Mouse (Mus musculus): ENCODE data around the gene Slc10a1. TPM values are rescaled to one million over a fixed set of nuclear protein-coding genes. Genes with fewer than 3 reads are reported as not detected.
"Not testable (repeated sequence)": the region's sequence is repeated elsewhere in the genome, so short reads cannot be mapped to it uniquely, and the experiment has no call there.

Gene Slc10a1
- polyA plus RNA-seq, 1 experiment from 2014 or later, result 0.53 TPM

DNA sequence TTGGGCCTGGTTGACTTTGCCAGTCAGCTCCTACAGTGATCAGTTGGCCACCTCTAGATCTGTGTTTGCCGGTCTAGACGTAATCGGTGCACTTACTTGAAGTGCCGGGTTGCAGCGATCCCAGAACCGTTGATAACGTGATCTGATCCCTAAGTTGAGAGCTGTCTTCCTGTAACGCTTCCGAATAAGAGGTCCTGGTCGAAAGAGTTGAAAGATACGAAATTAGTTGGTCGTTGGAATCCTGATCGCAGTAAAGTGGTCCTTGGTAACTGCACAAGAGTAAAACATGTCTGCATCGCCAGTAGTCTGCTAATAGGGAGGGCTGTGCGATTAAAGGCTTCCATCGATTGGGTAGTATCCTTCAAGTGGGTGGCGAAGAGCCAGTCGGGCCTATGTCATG lies 20.3 kb downstream of the Slc10a1 start:
- Histone ChIP-seq H3K4me2 (no peak overlapping the region), H3K9me3 (ENCODE audit: low read depth, low read length) (no peaks in the 10 kb centered on the region), H3K4me3 (ENCODE audit: low read depth, low read length) (no peak overlapping the region), H3K27me3 (ENCODE audit: insufficient read depth, low read length) (no peaks in the 10 kb centered on the region), H3K36me3 (ENCODE audit: insufficient read depth) (peaks cover 58% of the 10 kb centered on the region), H3K9ac (no peak overlapping the region), H3K4me1 (ENCODE audit: insufficient read depth) (no peaks in the 10 kb centered on the region), H3K27ac (ENCODE audit: low read depth) (no peak overlapping the region)
- ATAC-seq (ENCODE audit: insufficient read depth), result no peak
- WGBS, result 92% methylated on average over 18 of the region's 18 CpGs
- DNase-seq, result no peak
- TF ChIP-seq CTCF (IDR thresholded peaks at IDR 0.05; ENCODE audit: low read depth), result no peak

DNA sequence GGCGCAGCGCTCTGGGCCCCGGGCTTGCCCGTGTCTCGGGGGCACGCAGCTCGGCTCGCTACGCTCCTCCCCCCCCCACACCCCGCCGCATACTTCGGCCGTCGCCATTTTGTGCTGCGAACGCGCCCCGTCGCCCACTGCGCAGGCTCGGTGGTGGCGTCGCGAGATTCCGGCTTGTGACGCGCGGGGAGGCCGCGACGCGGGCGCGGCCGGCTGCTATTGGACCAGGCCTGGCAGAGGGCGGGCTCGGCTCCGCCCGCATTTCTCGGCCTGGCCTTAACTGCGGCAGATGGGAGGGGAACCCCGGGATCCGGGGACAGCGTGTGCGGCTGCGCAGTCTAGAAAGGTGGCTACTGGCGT lies 22.5 kb downstream of the Slc10a1 start:
- H3K27ac ChIP-seq (ENCODE audit: low read depth), result peak overlapping the region; percentile 98
- no peaks in the 10 kb centered on the region for H3K4me1 ChIP-seq (ENCODE audit: insufficient read depth)
- peak overlapping the region; percentile 97 for H3K4me3 ChIP-seq (ENCODE audit: low read depth, low read length)
- H3K36me3 ChIP-seq (ENCODE audit: insufficient read depth), result peaks cover 36% of the 10 kb centered on the region
- peak overlapping the region; percentile 99 for H3K9ac ChIP-seq
- no peaks in the 10 kb centered on the region for H3K27me3 ChIP-seq (ENCODE audit: insufficient read depth, low read length)
- peak overlapping the region; percentile 68 for H3K4me2 ChIP-seq
- TF ChIP-seq CTCF (IDR thresholded peaks at IDR 0.05; ENCODE audit: low read depth), result no peak
- WGBS, result under 1% methylated on average over 46 of the region's 47 CpGs
- peak; percentile 99 for DNase-seq
- H3K9me3 ChIP-seq (ENCODE audit: low read depth, low read length), result no peaks in the 10 kb centered on the region
- ATAC-seq (ENCODE audit: insufficient read depth), result peak; percentile 96

GRCm38 (mm10) chr12:80945334-80945995 lies 23.0 kb downstream of the Slc10a1 start, which contains the start of gene Srsf5:
Gene Srsf5 (plus strand): TSS chr12:80945504.
- H3K4me1 ChIP-seq (ENCODE audit: insufficient read depth), result no peaks in the 10 kb centered on the region
- under 1% methylated on average over 53 of the region's 57 CpGs for WGBS
- H3K27me3 ChIP-seq (ENCODE audit: insufficient read depth, low read length), result no peaks in the 10 kb centered on the region
- TF ChIP-seq CTCF (IDR thresholded peaks at IDR 0.05; ENCODE audit: low read depth), result peak; percentile 62
- peak within 1 kb of the TSS; percentile 97 for H3K4me3 ChIP-seq (ENCODE audit: low read depth, low read length)
- peak within 1 kb of the TSS; percentile 99 for H3K9ac ChIP-seq
- no peaks in the 10 kb centered on the region for H3K9me3 ChIP-seq (ENCODE audit: low read depth, low read length)
- H3K27ac ChIP-seq (ENCODE audit: low read depth), result peak within 1 kb of the TSS; percentile 98
- peak; percentile 92 for ATAC-seq (ENCODE audit: insufficient read depth)
- H3K36me3 ChIP-seq (ENCODE audit: insufficient read depth), result peaks cover 31% of the 10 kb centered on the region
- DNase-seq, result peak; percentile 100
- H3K4me2 ChIP-seq, result peak within 1 kb of the TSS; percentile 68

- H3K27me3 ChIP-seq (ENCODE audit: insufficient read depth, low read length); H3K9me3 ChIP-seq (ENCODE audit: low read depth, low read length); DNase-seq; H3K4me1 ChIP-seq (ENCODE audit: insufficient read depth): not testable (repeated sequence)
- Histone ChIP-seq H3K36me3 (ENCODE audit: insufficient read depth) (peaks cover 30% of the 10 kb centered on the region), H3K27ac (ENCODE audit: low read depth) (peak overlapping the region; percentile 70), H3K9ac (peak overlapping the region; percentile 47), H3K4me2 (peak overlapping the region; percentile 54), H3K4me3 (ENCODE audit: low read depth, low read length) (peak overlapping the region; percentile 97)
- 0% methylated on average over 9 of the region's 9 CpGs for WGBS
- ATAC-seq (ENCODE audit: insufficient read depth), result peak; percentile 49
These were observed 23.6 kb downstream of the Slc10a1 start for GRCm38 (mm10) chr12:80944963-80945333.

DNA sequence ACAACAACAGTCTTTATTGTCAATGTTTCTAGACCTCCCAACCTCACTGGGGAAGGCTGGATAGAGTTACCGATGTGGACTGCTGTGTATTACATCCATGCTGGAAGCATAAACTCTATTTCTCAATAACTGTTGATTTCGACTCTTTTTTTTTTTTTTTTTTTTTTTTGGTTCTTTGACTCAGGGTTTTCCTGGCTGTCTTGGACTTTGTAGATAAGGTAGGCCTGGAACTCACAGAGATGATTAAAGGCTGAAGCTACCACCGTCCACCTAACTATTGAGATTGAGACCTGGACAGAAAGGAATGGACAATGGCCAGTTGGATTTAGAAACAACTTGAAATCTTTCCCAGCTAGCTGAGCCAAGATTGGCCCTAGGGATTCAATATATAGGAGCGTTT lies 24.3 kb downstream of the Slc10a1 start:
- DNase-seq (no peak), ATAC-seq (ENCODE audit: insufficient read depth) (no peak)
- Histone ChIP-seq H3K27me3 (ENCODE audit: insufficient read depth, low read length) (no peaks in the 10 kb centered on the region), H3K4me2 (no peak overlapping the region), H3K36me3 (ENCODE audit: insufficient read depth) (peaks cover 24% of the 10 kb centered on the region), H3K9ac (no peak overlapping the region), H3K9me3 (ENCODE audit: low read depth, low read length) (no peaks in the 10 kb centered on the region), H3K4me3 (ENCODE audit: low read depth, low read length) (0 out of 2 replicates have a peak overlapping the region, but pooled peaks have one; percentile 97), H3K4me1 (ENCODE audit: insufficient read depth) (no peaks in the 10 kb centered on the region), H3K27ac (ENCODE audit: low read depth) (no peak overlapping the region)
- 92% methylated on average over 4 of the region's 4 CpGs for WGBS
- no peak for TF ChIP-seq CTCF (IDR thresholded peaks at IDR 0.05; ENCODE audit: low read depth)

DNA sequence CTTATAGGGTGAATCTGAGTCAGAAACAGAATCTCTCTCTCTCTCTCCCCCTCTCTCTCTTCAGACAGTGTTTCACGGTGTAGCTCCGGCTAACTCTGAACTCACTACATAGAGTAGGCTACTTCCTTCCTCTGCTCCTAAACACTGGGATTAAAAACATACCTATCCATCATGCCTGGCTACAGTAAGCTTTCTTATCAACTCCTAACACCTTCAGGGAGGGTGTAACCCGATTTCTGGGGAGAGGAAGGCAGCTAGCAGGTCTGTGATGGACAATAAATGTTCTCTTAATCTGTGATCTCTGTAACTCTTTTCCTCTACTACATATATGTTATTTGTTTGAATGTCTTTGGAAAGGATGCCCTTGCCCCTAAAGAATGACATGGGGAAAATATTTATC lies 25.1 kb downstream of the Slc10a1 start:
- Histone ChIP-seq H3K4me3 (ENCODE audit: low read depth, low read length) (no peak overlapping the region), H3K9ac (no peak overlapping the region), H3K4me1 (ENCODE audit: insufficient read depth) (no peaks in the 10 kb centered on the region), H3K4me2 (no peak overlapping the region), H3K36me3 (ENCODE audit: insufficient read depth) (peaks cover 17% of the 10 kb centered on the region), H3K27me3 (ENCODE audit: insufficient read depth, low read length) (no peaks in the 10 kb centered on the region), H3K27ac (ENCODE audit: low read depth) (no peak overlapping the region), H3K9me3 (ENCODE audit: low read depth, low read length) (no peaks in the 10 kb centered on the region)
- 59% methylated on average over 3 of the region's 3 CpGs for WGBS
- ATAC-seq (ENCODE audit: insufficient read depth), result no peak
- no peak for DNase-seq
- TF ChIP-seq CTCF (IDR thresholded peaks at IDR 0.05; ENCODE audit: low read depth), result no peak

DNA sequence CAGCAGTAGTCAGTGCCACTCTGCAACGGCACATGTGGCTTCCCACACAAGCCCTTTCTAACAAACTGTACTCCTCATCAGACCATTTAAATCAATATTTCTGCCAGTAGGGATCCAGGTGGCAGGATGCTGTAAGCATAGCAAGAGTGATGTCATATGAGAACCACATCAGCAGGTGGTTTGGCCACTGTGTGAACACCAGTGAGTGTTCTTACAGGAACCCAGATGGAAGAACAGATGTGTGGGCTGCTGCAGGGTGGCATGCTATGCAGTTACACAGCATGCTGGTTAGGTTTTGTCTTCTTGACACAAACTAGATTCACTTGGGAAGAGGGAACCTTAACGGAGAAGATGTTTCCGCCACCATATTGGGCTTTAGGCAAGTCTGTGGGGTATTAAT lies 26.6 kb downstream of the Slc10a1 start:
- H3K9me3 ChIP-seq (ENCODE audit: low read depth, low read length), result no peaks in the 10 kb centered on the region
- H3K9ac ChIP-seq, result no peak overlapping the region
- ATAC-seq (ENCODE audit: insufficient read depth), result no peak
- 87% methylated on average over 3 of the region's 3 CpGs for WGBS
- DNase-seq, result no peak
- peaks cover 3% of the 10 kb centered on the region for H3K36me3 ChIP-seq (ENCODE audit: insufficient read depth)
- TF ChIP-seq CTCF (IDR thresholded peaks at IDR 0.05; ENCODE audit: low read depth), result no peak
- H3K27me3 ChIP-seq (ENCODE audit: insufficient read depth, low read length), result no peaks in the 10 kb centered on the region
- no peak overlapping the region for H3K4me2 ChIP-seq
- H3K27ac ChIP-seq (ENCODE audit: low read depth), result no peak overlapping the region
- H3K4me3 ChIP-seq (ENCODE audit: low read depth, low read length), result no peak overlapping the region
- no peaks in the 10 kb centered on the region for H3K4me1 ChIP-seq (ENCODE audit: insufficient read depth)
